Mouse (Mus musculus): ENCODE measurements around the gene Tex45. TPM values are rescaled to one million over a fixed set of nuclear protein-coding genes. Genes with fewer than 3 reads are reported as not detected.
A peak's percentile ranks its signal among the peaks of the same experiment; 100 is the strongest.

Gene Tex45
- polyA plus RNA-seq, 1 experiment from 2014 or later = not detected

DNA sequence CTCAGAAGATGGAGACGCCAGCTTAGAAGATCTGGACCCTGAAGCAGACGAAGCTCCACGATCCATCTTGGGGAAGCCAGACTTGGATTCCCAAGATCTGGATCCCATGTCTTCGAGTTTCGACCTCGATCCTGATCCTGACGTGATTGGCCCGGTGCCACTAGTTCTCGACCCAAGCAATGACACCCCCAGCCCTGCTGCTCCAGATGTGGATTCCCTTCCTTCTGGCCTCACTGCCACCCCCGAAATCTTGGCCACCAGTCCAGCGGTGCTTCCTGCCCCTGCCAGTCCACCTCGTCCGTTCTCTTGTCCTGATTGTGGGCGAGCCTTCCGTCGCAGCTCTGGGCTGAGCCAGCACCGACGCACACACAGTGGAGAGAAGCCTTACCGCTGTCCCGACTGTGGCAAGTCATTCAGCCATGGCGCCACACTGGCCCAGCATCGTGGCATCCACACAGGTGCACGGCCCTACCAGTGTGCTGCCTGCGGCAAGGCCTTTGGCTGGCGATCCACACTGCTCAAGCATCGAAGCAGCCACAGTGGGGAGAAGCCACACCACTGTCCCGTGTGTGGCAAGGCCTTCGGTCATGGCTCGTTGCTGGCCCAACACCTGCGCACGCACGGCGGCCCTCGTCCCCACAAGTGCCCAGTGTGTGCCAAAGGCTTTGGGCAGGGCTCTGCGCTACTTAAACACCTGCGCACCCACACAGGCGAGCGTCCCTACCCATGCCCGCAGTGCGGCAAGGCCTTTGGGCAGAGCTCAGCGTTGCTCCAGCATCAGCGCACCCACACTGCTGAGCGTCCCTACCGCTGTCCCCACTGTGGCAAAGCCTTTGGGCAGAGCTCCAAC lies 25.1 kb downstream of the Tex45 start:
- H3K27ac ChIP-seq (ENCODE audit: low read depth, low read length) = no peak overlapping the region
- no peak overlapping the region for H3K4me3 ChIP-seq (ENCODE audit: low read depth, low read length)
- no peak for TF ChIP-seq CTCF (IDR thresholded peaks at IDR 0.05; ENCODE audit: low read depth)
- no peaks in the 10 kb centered on the region for H3K27me3 ChIP-seq (replicated peaks; ENCODE audit: control insufficient read depth, insufficient read depth, low read length)
- H3K36me3 ChIP-seq (ENCODE audit: control insufficient read depth, insufficient read depth) = peaks cover 18% of the 10 kb centered on the region
- H3K9me3 ChIP-seq (ENCODE audit: control insufficient read depth) = no peaks in the 10 kb centered on the region
- 97% methylated on average over 44 of the region's 44 CpGs for WGBS
- no peak overlapping the region for H3K9ac ChIP-seq (ENCODE audit: low read depth, low read length)
- no peak overlapping the region for H3K4me2 ChIP-seq (replicated peaks; ENCODE audit: low read depth)
- H3K4me1 ChIP-seq (replicated peaks; ENCODE audit: control insufficient read depth, insufficient read depth, low read length) = peaks cover 4% of the 10 kb centered on the region
- ATAC-seq = no peak

DNA sequence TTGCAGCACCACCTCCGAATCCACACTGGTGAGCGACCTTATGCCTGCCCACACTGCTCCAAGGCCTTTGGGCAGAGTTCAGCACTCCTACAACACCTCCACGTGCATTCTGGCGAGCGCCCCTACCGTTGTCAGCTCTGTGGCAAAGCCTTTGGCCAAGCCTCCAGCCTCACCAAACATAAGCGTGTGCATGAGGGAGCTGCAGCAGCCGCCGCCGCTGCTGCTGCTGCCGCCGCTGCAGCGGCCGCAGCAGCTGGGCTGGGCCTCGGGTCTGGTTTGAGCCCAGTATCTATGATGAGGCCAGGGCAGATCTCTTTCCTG lies 25.7 kb downstream of the Tex45 start:
- no peak for TF ChIP-seq CTCF (IDR thresholded peaks at IDR 0.05; ENCODE audit: low read depth)
- ATAC-seq = no peak
- H3K9ac ChIP-seq (ENCODE audit: low read depth, low read length) = no peak overlapping the region
- H3K27me3 ChIP-seq (replicated peaks; ENCODE audit: control insufficient read depth, insufficient read depth, low read length) = no peaks in the 10 kb centered on the region
- H3K36me3 ChIP-seq (ENCODE audit: control insufficient read depth, insufficient read depth) = peaks cover 18% of the 10 kb centered on the region
- 90% methylated on average over 15 of the region's 15 CpGs for WGBS
- peaks cover 4% of the 10 kb centered on the region for H3K4me1 ChIP-seq (replicated peaks; ENCODE audit: control insufficient read depth, insufficient read depth, low read length)
- no peak overlapping the region for H3K27ac ChIP-seq (ENCODE audit: low read depth, low read length)
- no peak overlapping the region for H3K4me2 ChIP-seq (replicated peaks; ENCODE audit: low read depth)
- no peaks in the 10 kb centered on the region for H3K9me3 ChIP-seq (ENCODE audit: control insufficient read depth)
- no peak overlapping the region for H3K4me3 ChIP-seq (ENCODE audit: low read depth, low read length)

DNA sequence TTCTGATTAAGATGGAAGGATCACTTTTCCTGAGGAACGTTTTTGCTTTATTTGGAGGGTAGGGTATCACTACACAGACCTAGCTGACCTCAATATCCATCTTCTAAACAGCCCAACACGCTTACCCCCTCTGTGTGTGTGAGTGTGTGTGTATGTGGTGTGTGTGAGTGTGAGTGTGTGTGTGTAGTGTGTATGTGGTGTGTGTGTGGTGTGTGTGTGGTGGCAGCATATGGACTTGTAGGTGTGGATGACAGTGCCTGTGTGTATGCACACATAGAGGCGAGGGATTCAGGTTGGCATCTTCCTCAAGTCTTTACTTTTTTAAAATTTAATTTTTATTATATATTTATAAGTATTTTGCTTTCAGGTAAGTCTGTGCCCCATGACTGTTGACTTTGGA lies 27.9 kb downstream of the Tex45 start:
- H3K36me3 ChIP-seq (ENCODE audit: control insufficient read depth, insufficient read depth) = peaks cover 18% of the 10 kb centered on the region
- no peak overlapping the region for H3K9ac ChIP-seq (ENCODE audit: low read depth, low read length)
- H3K4me2 ChIP-seq (replicated peaks; ENCODE audit: low read depth) = no peak overlapping the region
- no peak for ATAC-seq
- no peaks in the 10 kb centered on the region for H3K9me3 ChIP-seq (ENCODE audit: control insufficient read depth)
- no peaks in the 10 kb centered on the region for H3K27me3 ChIP-seq (replicated peaks; ENCODE audit: control insufficient read depth, insufficient read depth, low read length)
- no peak for TF ChIP-seq CTCF (IDR thresholded peaks at IDR 0.05; ENCODE audit: low read depth)
- H3K4me1 ChIP-seq (replicated peaks; ENCODE audit: control insufficient read depth, insufficient read depth, low read length) = peaks cover 8% of the 10 kb centered on the region
- no peak overlapping the region for H3K27ac ChIP-seq (ENCODE audit: low read depth, low read length)
- WGBS = 83% methylated on average over 3 of the region's 3 CpGs
- no peak overlapping the region for H3K4me3 ChIP-seq (ENCODE audit: low read depth, low read length)

DNA sequence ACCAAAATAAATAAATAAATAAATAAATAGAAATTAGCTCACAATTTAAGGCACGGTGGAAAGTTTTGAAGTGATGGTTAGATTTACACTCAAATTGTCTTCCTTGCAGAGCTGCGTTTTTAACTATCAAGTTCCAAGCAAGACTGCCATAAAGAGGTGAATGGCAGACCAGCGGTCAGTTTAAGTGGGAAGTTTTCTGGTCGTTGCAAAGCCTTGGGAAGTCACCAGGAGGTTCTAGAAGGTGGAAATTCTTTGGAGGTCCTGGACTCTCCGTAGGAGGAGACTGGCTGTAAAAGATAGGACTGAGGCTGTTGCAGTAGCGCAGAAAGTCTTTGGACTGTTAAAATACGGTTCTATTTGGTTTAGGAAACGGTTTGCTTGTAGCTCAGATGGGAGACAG lies 29.1 kb downstream of the Tex45 start:
- H3K9ac ChIP-seq (ENCODE audit: low read depth, low read length) = peak overlapping the region; percentile 85
- TF ChIP-seq CTCF (IDR thresholded peaks at IDR 0.05; ENCODE audit: low read depth) = no peak
- H3K36me3 ChIP-seq (ENCODE audit: control insufficient read depth, insufficient read depth) = peaks cover 18% of the 10 kb centered on the region
- WGBS = 4% methylated on average over 8 of the region's 8 CpGs
- H3K27ac ChIP-seq (ENCODE audit: low read depth, low read length) = peak overlapping the region; percentile 75
- no peaks in the 10 kb centered on the region for H3K9me3 ChIP-seq (ENCODE audit: control insufficient read depth)
- 0 out of 2 replicates have a peak, but pooled peaks have one; percentile 2 for ATAC-seq
- H3K4me3 ChIP-seq (ENCODE audit: low read depth, low read length) = peak overlapping the region; percentile 86
- peak overlapping the region; percentile 81 for H3K4me2 ChIP-seq (replicated peaks; ENCODE audit: low read depth)
- no peaks in the 10 kb centered on the region for H3K27me3 ChIP-seq (replicated peaks; ENCODE audit: control insufficient read depth, insufficient read depth, low read length)
- peaks cover 3% of the 10 kb centered on the region; the same call in 1 of the 2 replicates for H3K4me1 ChIP-seq (replicated peaks; ENCODE audit: control insufficient read depth, insufficient read depth, low read length)

DNA sequence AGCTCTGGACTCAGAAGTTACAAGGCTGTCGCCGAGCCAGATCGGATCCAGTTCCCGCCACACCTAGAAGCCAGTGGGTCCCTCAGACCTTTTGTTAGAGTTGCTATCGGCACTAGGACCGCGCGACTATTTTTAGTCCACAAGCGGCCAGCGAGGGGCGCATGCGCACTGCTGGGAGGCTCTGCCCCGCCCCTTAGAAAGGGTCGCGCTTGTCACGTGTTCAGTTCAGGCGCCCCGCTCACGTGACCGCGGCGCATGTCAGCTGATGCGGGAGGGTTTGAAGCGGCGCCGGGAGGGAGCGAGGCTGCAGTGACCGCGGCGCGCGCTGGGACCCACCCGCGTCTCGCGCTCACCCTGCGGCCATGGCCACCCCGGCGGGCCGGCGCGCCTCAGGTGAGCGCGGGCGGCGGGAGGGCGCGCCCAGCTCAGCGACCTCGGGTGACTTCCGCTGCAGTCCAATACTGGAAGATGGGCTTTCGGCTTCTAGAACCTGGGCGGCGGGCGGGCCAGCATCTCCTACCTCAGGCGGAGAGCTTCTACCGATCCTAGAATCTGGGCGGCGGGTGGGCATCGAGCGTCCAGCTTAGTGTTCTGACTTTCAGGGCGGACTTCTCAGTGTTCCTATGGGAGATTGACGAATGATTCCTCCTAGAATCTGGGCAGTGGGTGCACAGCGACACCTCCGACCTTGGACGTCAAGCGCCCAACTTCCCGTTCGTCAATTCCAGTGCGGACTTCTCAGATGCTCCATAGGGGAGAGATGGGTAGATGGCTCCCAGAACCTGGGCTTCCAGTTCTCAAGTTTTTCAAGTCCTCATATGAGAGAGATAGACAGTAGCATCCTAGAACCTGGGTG lies 29.8 kb downstream of the Tex45 start, which contains the start of gene Mcoln1:
Gene Mcoln1, plus strand, starts transcription at position 223 of the 856 bp plus-strand sequence.
- H3K4me2 ChIP-seq (replicated peaks; ENCODE audit: low read depth) = peak within 1 kb of the TSS; percentile 81
- under 1% methylated on average over 70 of the region's 70 CpGs for WGBS

DNA sequence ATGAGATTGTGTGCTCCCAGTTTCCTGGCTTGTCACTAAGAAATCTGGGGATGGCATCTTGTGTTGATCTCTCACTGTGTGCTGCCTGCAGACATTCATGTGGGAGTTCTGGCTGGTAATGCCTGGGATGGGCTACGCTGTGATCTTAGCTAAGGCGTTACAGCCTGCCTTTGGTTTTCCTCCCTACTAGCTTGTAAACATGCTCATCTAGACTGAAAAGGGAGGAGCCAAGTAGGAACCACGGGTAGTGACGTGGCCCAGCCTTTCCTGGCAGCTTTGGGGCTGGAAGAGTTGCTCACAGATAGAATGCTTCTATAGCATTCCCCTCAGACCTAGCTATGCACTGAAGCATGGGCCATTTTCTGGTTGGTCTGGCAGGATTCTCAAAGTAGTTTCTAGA lies 31.6 kb downstream of the Tex45 start:
- no peaks in the 10 kb centered on the region for H3K9me3 ChIP-seq (ENCODE audit: control insufficient read depth)
- peaks cover 19% of the 10 kb centered on the region; the same call in 1 of the 2 replicates for H3K36me3 ChIP-seq (ENCODE audit: control insufficient read depth, insufficient read depth)
- no peak overlapping the region for H3K27ac ChIP-seq (ENCODE audit: low read depth, low read length)
- H3K9ac ChIP-seq (ENCODE audit: low read depth, low read length) = 0 out of 2 replicates have a peak overlapping the region, but pooled peaks have one; percentile 11
- peaks cover 3% of the 10 kb centered on the region; the same call in 1 of the 2 replicates for H3K4me1 ChIP-seq (replicated peaks; ENCODE audit: control insufficient read depth, insufficient read depth, low read length)
- H3K4me2 ChIP-seq (replicated peaks; ENCODE audit: low read depth) = peak overlapping the region; percentile 81
- TF ChIP-seq CTCF (IDR thresholded peaks at IDR 0.05; ENCODE audit: low read depth) = no peak
- ATAC-seq = no peak
- no peak overlapping the region for H3K4me3 ChIP-seq (ENCODE audit: low read depth, low read length)
- no peaks in the 10 kb centered on the region for H3K27me3 ChIP-seq (replicated peaks; ENCODE audit: control insufficient read depth, insufficient read depth, low read length)
- 48% methylated on average over 4 of the region's 4 CpGs for WGBS

More for the DNA sequence above, 29.8 kb downstream of the Tex45 start, which contains the start of gene Mcoln1:
- Histone ChIP-seq H3K4me1 (replicated peaks; ENCODE audit: control insufficient read depth, insufficient read depth, low read length) (peaks cover 3% of the 10 kb centered on the region; the same call in 1 of the 2 replicates), H3K4me3 (ENCODE audit: low read depth, low read length) (peak within 1 kb of the TSS; percentile 86), H3K27ac (ENCODE audit: low read depth, low read length) (peak within 1 kb of the TSS; percentile 75), H3K27me3 (replicated peaks; ENCODE audit: control insufficient read depth, insufficient read depth, low read length) (no peaks in the 10 kb centered on the region), H3K36me3 (ENCODE audit: control insufficient read depth, insufficient read depth) (peaks cover 19% of the 10 kb centered on the region), H3K9me3 (ENCODE audit: control insufficient read depth) (no peaks in the 10 kb centered on the region), H3K9ac (ENCODE audit: low read depth, low read length) (peak within 1 kb of the TSS; percentile 85)
- peak; percentile 48 for TF ChIP-seq CTCF (IDR thresholded peaks at IDR 0.05; ENCODE audit: low read depth)
- ATAC-seq = peak; percentile 86

Data from intestine, postnatal 0 days (tissue).